Mouse (Mus musculus) 3134 (cell line): ENCODE results near the gene Ntpcr.

Experiments
- DNase-seq: peaks from one replicate; pipeline ENCODE4 v3.0.0-alpha.2; 2011; ENCODE audit warnings: low spot score; ENCODE audit not compliant: insufficient read length; ENCODE audit errors: extremely low read depth

Gene Ntpcr

GRCm38 (mm10) chr8:125773281-125773803, 43.6 kb downstream of the Ntpcr start:
- no peak for DNase-seq

GRCm38 (mm10) chr8:125775031-125775430, 45.3 kb downstream of the Ntpcr start:
- no peak for DNase-seq

- no peak for DNase-seq
These were observed 46.6 kb downstream of the Ntpcr start for GRCm38 (mm10) chr8:125776314-125776713.

GRCm38 (mm10) chr8:125776800-125777199, 47.0 kb downstream of the Ntpcr start:
- no peak for DNase-seq

- no peak for DNase-seq
These were observed 47.9 kb downstream of the Ntpcr start for GRCm38 (mm10) chr8:125777478-125778164.

- no peak for DNase-seq
These were observed 49.2 kb downstream of the Ntpcr start for GRCm38 (mm10) chr8:125778919-125779318.

GRCm38 (mm10) chr8:125779656-125780055, 49.9 kb downstream of the Ntpcr start:
- DNase-seq, result no peak

GRCm38 (mm10) chr8:125782161-125782560, 52.4 kb downstream of the Ntpcr start:
- DNase-seq, result no peak

GRCm38 (mm10) chr8:125786886-125787285, 57.1 kb downstream of the Ntpcr start:
- no peak for DNase-seq

GRCm38 (mm10) chr8:125792816-125793455, 63.2 kb downstream of the Ntpcr start:
- no peak for DNase-seq

GRCm38 (mm10) chr8:125795341-125795740, 65.6 kb downstream of the Ntpcr start:
- DNase-seq, result no peak

GRCm38 (mm10) chr8:125796970-125797369, 67.2 kb downstream of the Ntpcr start:
- no peak for DNase-seq
